Mouse (Mus musculus) heart, adult 2 months (tissue): ENCODE measurements at regions not wholly inside any gene's neighbourhood (a gene's known extent, or its start where the extent isn't known, plus 50 kb on each side); places are given as distances from the start of the nearest gene placed in this dataset.

ENCODE experiments used
- CTCF ChIP-seq: fragments of 200-600 bp; IDR thresholded peaks from 2 replicates; pipeline ENCODE4 v1.8.1; 2022; ENCODE audit warnings: antibody characterized with exemption, mild to moderate bottlenecking, moderate library complexity
- EP300 ChIP-seq: fragments of 200-500 bp; IDR thresholded peaks from 2 replicates; pipeline ENCODE4 v1.6.1; 2011; ENCODE audit warnings: low read depth, low read length, control low read depth; ENCODE audit not compliant: insufficient read depth
- POLR2A ChIP-seq: fragments of 200-500 bp; IDR thresholded peaks from 2 replicates; pipeline ENCODE4 v1.6.1; 2011; ENCODE audit warnings: mild to moderate bottlenecking, low read depth, low read length, control low read depth; ENCODE audit not compliant: insufficient read depth

DNA sequence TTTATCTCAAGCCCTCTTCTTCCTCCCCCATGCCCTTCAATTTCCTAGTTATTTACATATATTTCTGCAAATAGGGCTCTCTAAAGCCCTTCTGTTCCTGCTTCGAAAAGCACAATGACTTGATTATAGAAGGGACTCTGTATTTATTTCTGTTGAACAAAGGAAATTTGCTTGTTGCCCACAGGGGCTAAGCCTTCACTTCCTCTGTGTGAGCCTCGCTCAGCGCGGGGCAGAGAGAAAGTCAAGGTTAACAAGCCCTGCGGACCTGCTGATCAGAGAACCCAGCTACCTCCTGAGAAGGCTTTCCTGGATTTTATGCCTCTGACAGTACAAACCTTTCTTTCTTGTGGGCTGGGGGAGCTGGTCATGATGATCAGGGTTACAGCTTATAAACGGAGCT lies 136.0 kb downstream of the 1500009L16Rik start:
- TF ChIP-seq CTCF (no peak), POLR2A (no peak), EP300 (no peak)
